9 mouse cellular contexts compared by ENCODE assay signal in the genomic region with DNA sequence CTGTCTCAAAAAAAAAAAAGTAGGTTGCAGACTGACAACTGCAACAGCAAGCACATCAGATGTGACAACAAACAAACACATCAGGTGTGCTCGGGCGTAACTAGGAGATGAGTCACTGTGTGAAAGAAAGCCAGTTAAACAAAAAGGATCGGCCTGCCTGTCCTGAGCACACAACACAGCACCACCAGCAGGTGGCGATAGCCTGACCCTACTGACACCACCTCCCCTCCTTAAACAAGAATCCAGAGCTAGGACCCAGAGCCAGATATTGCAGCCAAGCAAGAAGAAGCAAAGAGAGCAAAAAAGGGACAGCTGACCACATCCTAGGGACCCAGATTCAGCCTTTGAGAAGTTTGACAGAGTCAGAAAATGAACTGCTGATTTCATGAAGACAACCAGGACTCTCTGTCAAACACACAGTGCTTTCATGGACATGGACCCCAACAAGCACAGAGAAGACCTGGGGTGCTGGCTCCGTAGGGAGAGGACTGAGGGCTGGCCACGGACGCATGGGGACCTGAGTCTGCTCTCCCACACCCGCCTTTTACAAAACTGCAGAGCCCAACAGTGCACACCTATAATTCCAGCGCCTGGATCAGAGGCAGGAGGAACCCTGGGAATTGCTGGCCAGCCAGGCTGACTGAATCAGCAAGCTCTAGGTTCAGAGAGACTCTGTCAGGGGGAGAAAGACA. TPM values are rescaled to one million over a fixed set of nuclear protein-coding genes. Genes with fewer than 3 reads are reported as not detected.
DNase-seq lines count a peak whose midpoint lies in the region; ATAC-seq and TF ChIP-seq lines count a peak whose summit lies in the region.
"Had no signal": no experiment of that assay in that cellular context is flagged by ENCODE, and none has a peak within 500 bp of the region (broad histone marks: within the 10 kb centered on the region; RNA-seq: fewer than 3 reads in every experiment).

No protein-coding gene starts in this region.

- peak; percentile 90 for ATAC-seq in megakaryocyte progenitor cell, adult 5-6 weeks (replicated peaks; ENCODE audit: poor library complexity)

- H3K4me3 ChIP-seq in cerebellum, adult 2 months (replicated peaks; ENCODE audit: insufficient read depth, low read depth, low read length): no peak overlapping the region
- H3K4me3 ChIP-seq: erythroblast, embryonic 14.5 days had no signal

- WGBS in cerebellum, adult 2 months: 24% methylated on average over 9 of the region's 9 CpGs

- peak; percentile 70 for DNase-seq in layer of hippocampus, adult 11-12 months (ENCODE audit: low spot score)
- DNase-seq in layer of hippocampus, postnatal 36 days: no peak
- peak; percentile 68 for DNase-seq in MN1 (ENCODE audit: low spot score)
- peak; percentile 75 to 82 for DNase-seq in cerebellum, adult 2 months
- DNase-seq in gastrocnemius, postnatal 4 days (ENCODE audit: low spot score in 2 of 2): peak; percentile 30 to 67
- peak; percentile 77 to 78 for DNase-seq in kidney, postnatal 25 days
- peak; percentile 71 for DNase-seq in testis, postnatal 10 days (ENCODE audit: low spot score)

- peak overlapping the region; percentile 44 for H3K27ac ChIP-seq in cerebellum, adult 2 months (ENCODE audit: insufficient read depth, low read length)

- H3K27me3 ChIP-seq in cerebellum, adult 2 months (ENCODE audit: control insufficient read depth, insufficient read depth, low read length): no peaks in the 10 kb centered on the region

- TF ChIP-seq POLR2A in cerebellum, adult 2 months (IDR thresholded peaks at IDR 0.05; ENCODE audit: borderline replicate concordance, insufficient read depth, low read length): no peak

- peaks cover 34% of the 10 kb centered on the region for H3K4me1 ChIP-seq in cerebellum, adult 2 months (ENCODE audit: control insufficient read depth, insufficient read depth, low read length)

- peak; percentile 95 for TF ChIP-seq CTCF in cerebellum, adult 2 months (IDR thresholded peaks at IDR 0.05; ENCODE audit: borderline replicate concordance, insufficient read depth, low read depth, low read length)

RNA-seq across cellular contexts. Expression of a gene that starts 28.1 kb away (rescaled TPM):
- 100 to 1,000 TPM in 1 of 2 experiments, 10 to 100 TPM in 1; 99.5 to 112 TPM for total RNA-seq in layer of hippocampus, postnatal 36 days (2021)
- 81.8 and 82.9 TPM in 2 replicates for polyA plus RNA-seq in cerebellum, adult 2 months (2012; rRNA removed)
- total RNA-seq in gastrocnemius, postnatal 4 days (2021): 10 to 100 TPM; 36.8 to 41.4 TPM
- total RNA-seq in megakaryocyte progenitor cell, adult 5-6 weeks (2015): 0.69 and 1.6 TPM in 2 replicates
- 0.83 and 1.9 TPM in 2 replicates for total RNA-seq in megakaryocyte progenitor cell, adult 5-6 weeks (2017)

RNA-seq across cellular contexts. Expression of a gene that starts 48.9 kb away (rescaled TPM):
- 10 to 100 TPM; 25.5 to 26.5 TPM for total RNA-seq in layer of hippocampus, postnatal 36 days (2021)
- 39.5 and 41.3 TPM in 2 replicates for polyA plus RNA-seq in cerebellum, adult 2 months (2012; rRNA removed)
- 10 to 100 TPM in 1 of 2 experiments, 1 to 10 TPM in 1; 9.2 to 12.9 TPM for total RNA-seq in gastrocnemius, postnatal 4 days (2021)
- total RNA-seq in megakaryocyte progenitor cell, adult 5-6 weeks (2015): 2.9 and 5.3 TPM in 2 replicates
- total RNA-seq in megakaryocyte progenitor cell, adult 5-6 weeks (2017): 10.1 and 11.7 TPM in 2 replicates
- polyA plus RNA-seq: erythroblast, embryonic 14.5 days had no signal

RNA-seq across cellular contexts. Expression of a gene that starts 54.1 kb away (rescaled TPM):
- total RNA-seq in layer of hippocampus, postnatal 36 days (2021): 1 to 10 TPM; 4.6 to 5.0 TPM
- polyA plus RNA-seq in cerebellum, adult 2 months (2012; rRNA removed): 6.2 and 6.7 TPM in 2 replicates
- 10 to 100 TPM; 13.5 to 18.3 TPM for total RNA-seq in gastrocnemius, postnatal 4 days (2021)
- total RNA-seq in megakaryocyte progenitor cell, adult 5-6 weeks (2015): 46.5 and 47.1 TPM in 2 replicates
- 42.7 and 45.4 TPM in 2 replicates for total RNA-seq in megakaryocyte progenitor cell, adult 5-6 weeks (2017)

RNA-seq across cellular contexts. Expression of a gene that starts 55.7 kb away (rescaled TPM):
- 10 to 100 TPM; 52.5 to 60.2 TPM for total RNA-seq in layer of hippocampus, postnatal 36 days (2021)
- polyA plus RNA-seq in cerebellum, adult 2 months (2012; rRNA removed): 88.7 and 92.8 TPM in 2 replicates
- 10 to 100 TPM; 14.2 to 14.5 TPM for total RNA-seq in gastrocnemius, postnatal 4 days (2021)
- 8.6 and 11.2 TPM in 2 replicates for total RNA-seq in megakaryocyte progenitor cell, adult 5-6 weeks (2015)
- 2.4 and 3.3 TPM in 2 replicates for total RNA-seq in megakaryocyte progenitor cell, adult 5-6 weeks (2017)

Comparison
In these comparisons a context has a peak if more than half of its experiments do, and no peak if none do; other contexts are left out.
1. DNase-seq: peak in layer of hippocampus, adult 11-12 months (single experiment), MN1 (single experiment), cerebellum, adult 2 months (2 of 2), gastrocnemius, postnatal 4 days (2 of 2), kidney, postnatal 25 days (2 of 2) and testis, postnatal 10 days (single experiment); none in layer of hippocampus, postnatal 36 days (0 of 2).
2. RNA of a gene that starts 28.1 kb away (total RNA-seq): 99.5 to 112 TPM in layer of hippocampus, postnatal 36 days and 36.8 to 41.4 TPM in gastrocnemius, postnatal 4 days; 0.69 to 1.9 TPM in megakaryocyte progenitor cell, adult 5-6 weeks; every median in the first group is over 10 times any median in the second.